Mouse (Mus musculus): ENCODE results near the gene Fbxl16. TPM values are rescaled to one million over a fixed set of nuclear protein-coding genes. Genes with fewer than 3 reads are reported as not detected.

Gene Fbxl16
- total and polyA plus RNA-seq, 3 experiments, result not detected

- dilution Hi-C loops (cut with MboI; ENCODE audit: extremely low pct_ligation_motif_present, extremely low pct_unique_long_range_greater_than_20kb, low sequenced_read_pairs) (no loop called here), in situ Hi-C loops (cut with MboI; ENCODE audit: low pct_ligation_motif_present, low pct_unique_long_range_greater_than_20kb, low sequenced_read_pairs) (no loop called here)
- Histone ChIP-seq H3K36me3 (replicated peaks in 1 of 2; ENCODE audit: control insufficient read depth in 1 of 2, insufficient read depth in 1 of 2, low read length in 1 of 2) (peaks cover 0 to 5% of the 10 kb centered on the region in 2 experiments), H3K4me1 (ENCODE audit: control insufficient read depth in 1 of 2, insufficient read depth in 2 of 2) (peaks cover 13 to 40% of the 10 kb centered on the region in 2 experiments), H3K4me3 (replicated peaks in 1 of 3; ENCODE audit: low read depth in 2 of 3, low read length in 2 of 3, poor library complexity in 1 of 3) (no peak overlapping the region), H3K79me2 (replicated peaks; ENCODE audit: control insufficient read depth, extremely low read depth, insufficient read depth, poor library complexity, severe bottlenecking) (no peaks in the 10 kb centered on the region), H3K9ac (ENCODE audit: insufficient read depth, low read depth) (no peak overlapping the region), H3K9me3 (replicated peaks; ENCODE audit: low read length) (no peaks in the 10 kb centered on the region), H3K27me3 (replicated peaks) (peaks cover 42% of the 10 kb centered on the region), H3K27ac (ENCODE audit: insufficient read depth, low read depth) (no peak overlapping the region), H3K4me2 (ENCODE audit: insufficient read depth, low read depth, poor library complexity, severe bottlenecking) (no peak overlapping the region)
- DNase-seq (ENCODE audit: extremely low read depth), result no peak
- TF ChIP-seq JUN (IDR thresholded peaks at IDR 0.05; ENCODE audit: insufficient read depth, low read depth, low read length) (no peak), USF2 (conservative IDR thresholded peaks at IDR 0.05; ENCODE audit: low read depth, low read length) (no peak), BHLHE40 (IDR thresholded peaks at IDR 0.05; ENCODE audit: low read depth, low read length) (no peak), MAZ (IDR thresholded peaks at IDR 0.05; ENCODE audit: low read depth, low read length) (no peak), ZC3H11A (IDR thresholded peaks at IDR 0.05; ENCODE audit: low read depth, low read length) (no peak), TBP (conservative IDR thresholded peaks at IDR 0.05; ENCODE audit: low read depth, low read length) (no peak), MAFK (IDR thresholded peaks at IDR 0.05; ENCODE audit: insufficient replicate concordance, low read length) (no peak), ZMIZ1 (IDR thresholded peaks at IDR 0.05; ENCODE audit: low read depth, low read length) (no peak), KAT2A (IDR thresholded peaks at IDR 0.05; ENCODE audit: insufficient replicate concordance, low read length) (no peak), HCFC1 (IDR thresholded peaks at IDR 0.05; ENCODE audit: low read depth, low read length) (no peak), MEF2A (IDR thresholded peaks at IDR 0.05; ENCODE audit: borderline replicate concordance, low read depth, low read length) (no peak)
Measured at GRCm38 (mm10) chr17:25864311-25864710, 55.4 kb downstream of the Fbxl16 start.

- DNase-seq (ENCODE audit: extremely low read depth), result no peak
- Histone ChIP-seq H3K9me3 (replicated peaks; ENCODE audit: low read length) (no peaks in the 10 kb centered on the region), H3K27ac (ENCODE audit: insufficient read depth, low read depth) (no peak overlapping the region), H3K4me1 (ENCODE audit: control insufficient read depth in 1 of 2, insufficient read depth in 2 of 2) (peaks cover 9 to 34% of the 10 kb centered on the region in 2 experiments), H3K4me3 (replicated peaks in 1 of 3; ENCODE audit: low read depth in 2 of 3, low read length in 2 of 3, poor library complexity in 1 of 3) (no peak overlapping the region), H3K36me3 (replicated peaks in 1 of 2; ENCODE audit: control insufficient read depth in 1 of 2, insufficient read depth in 1 of 2, low read length in 1 of 2) (no peaks in the 10 kb centered on the region), H3K9ac (ENCODE audit: insufficient read depth, low read depth) (no peak overlapping the region), H3K4me2 (ENCODE audit: insufficient read depth, low read depth, poor library complexity, severe bottlenecking) (no peak overlapping the region), H3K79me2 (replicated peaks; ENCODE audit: control insufficient read depth, extremely low read depth, insufficient read depth, poor library complexity, severe bottlenecking) (no peaks in the 10 kb centered on the region), H3K27me3 (replicated peaks) (peaks cover 47% of the 10 kb centered on the region)
- TF ChIP-seq MAFK (IDR thresholded peaks at IDR 0.05; ENCODE audit: insufficient replicate concordance, low read length), result no peak
- TF ChIP-seq PAX5 (IDR thresholded peaks at IDR 0.05; ENCODE audit: low read length), result no peak
- TF ChIP-seq MAX (IDR thresholded peaks at IDR 0.05; ENCODE audit: low read length), result no peak
- no peak for TF ChIP-seq SMC3 (IDR thresholded peaks at IDR 0.05; ENCODE audit: low read depth, low read length)
- no peak for TF ChIP-seq UBTF (IDR thresholded peaks at IDR 0.05; ENCODE audit: low read depth, low read length)
- no peak for TF ChIP-seq ZNF384 (IDR thresholded peaks at IDR 0.05; ENCODE audit: low read depth, low read length)
- no peak for TF ChIP-seq ELF1 (IDR thresholded peaks at IDR 0.05; ENCODE audit: low read depth, low read length)
- TF ChIP-seq NRF1 (IDR thresholded peaks at IDR 0.05; ENCODE audit: low read depth, low read length), result no peak
- no peak for TF ChIP-seq BHLHE40 (IDR thresholded peaks at IDR 0.05; ENCODE audit: low read depth, low read length)
- no peak for TF ChIP-seq MXI1 (IDR thresholded peaks at IDR 0.05; ENCODE audit: low read depth, low read length)
- TF ChIP-seq MEF2A (IDR thresholded peaks at IDR 0.05; ENCODE audit: borderline replicate concordance, low read depth, low read length), result no peak
- TF ChIP-seq TBP (conservative IDR thresholded peaks at IDR 0.05; ENCODE audit: low read depth, low read length), result no peak
- TF ChIP-seq CTCF (conservative IDR thresholded peaks at IDR 0.05 in 1 of 2, IDR thresholded peaks at IDR 0.05 in 1 of 2; ENCODE audit: low read depth in 2 of 2, low read length in 2 of 2), result no peak
- dilution Hi-C loops (cut with MboI; ENCODE audit: extremely low pct_ligation_motif_present, extremely low pct_unique_long_range_greater_than_20kb, low sequenced_read_pairs) (no loop called here), in situ Hi-C loops (cut with MboI; ENCODE audit: low pct_ligation_motif_present, low pct_unique_long_range_greater_than_20kb, low sequenced_read_pairs) (no loop called here)
Measured at GRCm38 (mm10) chr17:25865288-25865687, 56.4 kb downstream of the Fbxl16 start.

Data from CH12.LX (cell line).